Mouse (Mus musculus): ENCODE results near the gene Tspan4. TPM values are rescaled to one million over a fixed set of nuclear protein-coding genes. Genes with fewer than 3 reads are reported as not detected.

The Tspan4 gene
- polyA plus RNA-seq, 1 experiment = 95.5 TPM

DNA sequence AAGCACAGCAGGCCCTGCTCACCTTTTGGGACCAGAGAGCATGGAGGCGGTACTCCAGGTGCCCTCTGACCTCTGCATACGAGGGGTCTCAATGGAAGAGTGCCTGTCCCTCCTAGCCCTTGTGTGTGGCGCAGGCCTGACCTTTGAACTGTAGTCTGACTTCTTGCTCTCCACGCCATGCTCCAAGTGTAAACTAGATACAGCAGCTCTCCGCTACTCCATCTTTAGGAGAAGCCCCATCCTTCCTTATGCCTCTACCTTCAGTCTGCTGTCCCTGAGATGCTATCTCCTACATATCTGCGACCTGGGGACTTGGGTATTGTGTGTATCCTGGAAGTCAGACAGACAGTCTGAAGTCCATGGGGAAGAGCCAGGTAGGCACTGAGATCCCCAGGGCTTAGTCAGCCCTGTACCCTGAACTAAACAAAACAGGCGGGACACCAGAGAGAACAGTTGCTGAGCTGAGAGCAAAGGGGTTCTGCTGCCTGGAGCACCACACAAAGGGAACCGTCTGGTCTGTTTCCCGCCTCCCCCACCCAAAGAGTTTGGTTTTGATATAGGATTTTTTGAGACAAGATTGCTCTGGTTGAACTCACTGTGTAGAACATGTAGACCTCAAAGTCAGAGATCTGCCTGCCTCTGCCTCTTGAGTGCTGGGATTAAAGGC lies 39.1 kb upstream of the Tspan4 start:
- Histone ChIP-seq H3K27me3 (ENCODE audit: control insufficient read depth, insufficient read depth, insufficient read length) (no peaks in the 10 kb centered on the region), H3K4me3 (peak overlapping the region; percentile 60), H3K36me3 (ENCODE audit: control insufficient read depth, insufficient read depth) (no peaks in the 10 kb centered on the region), H3K4me2 (ENCODE audit: low read depth) (peak overlapping the region; percentile 97), H3K79me2 (ENCODE audit: control insufficient read depth, insufficient read depth) (peaks cover 12% of the 10 kb centered on the region), H3ac (ENCODE audit: control insufficient read depth, insufficient read length) (no peak overlapping the region)
- no peak for TF ChIP-seq POLR2AphosphoS2 (IDR thresholded peaks at IDR 0.05; ENCODE audit: insufficient read length, low read depth)
- TF ChIP-seq CEBPB (IDR thresholded peaks at IDR 0.05; ENCODE audit: insufficient read depth, poor library complexity, severe bottlenecking) = no peak
- no peak for TF ChIP-seq E2F4 (IDR thresholded peaks at IDR 0.05; ENCODE audit: insufficient read depth)
- no peak for TF ChIP-seq TCF12 (IDR thresholded peaks at IDR 0.05; ENCODE audit: insufficient read depth, poor library complexity, severe bottlenecking)
- no peak for TF ChIP-seq USF1 (IDR thresholded peaks at IDR 0.05; ENCODE audit: low read depth)
- TF ChIP-seq MYOG (IDR thresholded peaks at IDR 0.05; ENCODE audit: control insufficient read depth in 1 of 3, insufficient read depth in 1 of 3, insufficient read length in 2 of 3, low read depth in 2 of 3) = no peak
- TF ChIP-seq TCF3 (IDR thresholded peaks at IDR 0.05; ENCODE audit: insufficient read length, low read depth) = no peak
- no peak for TF ChIP-seq POLR2A (IDR thresholded peaks at IDR 0.05; ENCODE audit: insufficient read length, low read depth)
- TF ChIP-seq REST (IDR thresholded peaks at IDR 0.05; ENCODE audit: insufficient read depth, insufficient read length) = no peak
- TF ChIP-seq MYOD1 (IDR thresholded peaks at IDR 0.05; ENCODE audit: control insufficient read depth in 1 of 3, insufficient read length in 2 of 3, low read depth in 2 of 3) = no peak
- no peak for TF ChIP-seq SRF (IDR thresholded peaks at IDR 0.05; ENCODE audit: control insufficient read depth, insufficient read length, low read depth)
- TF ChIP-seq MAX (IDR thresholded peaks at IDR 0.05; ENCODE audit: low read depth) = no peak

DNA sequence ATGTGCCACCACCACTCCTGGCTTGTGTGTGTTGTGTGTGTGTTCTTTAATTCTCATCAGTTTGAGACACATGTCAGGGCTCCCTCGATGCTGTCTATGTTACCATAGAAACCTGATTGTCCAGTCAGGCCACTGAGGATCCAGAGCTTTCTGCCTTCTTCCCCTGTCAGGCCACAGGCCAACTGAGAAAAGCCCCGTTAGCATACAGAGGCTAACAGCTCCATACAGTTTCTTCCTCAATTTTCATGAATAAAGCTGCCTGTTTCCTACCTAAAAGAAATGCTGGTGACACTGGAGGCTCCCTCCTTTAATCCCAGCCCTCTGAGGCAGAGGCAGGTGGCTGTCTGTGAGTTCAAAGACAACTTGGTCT lies 38.5 kb upstream of the Tspan4 start:
- H3K36me3 ChIP-seq (ENCODE audit: control insufficient read depth, insufficient read depth) = no peaks in the 10 kb centered on the region

DNA sequence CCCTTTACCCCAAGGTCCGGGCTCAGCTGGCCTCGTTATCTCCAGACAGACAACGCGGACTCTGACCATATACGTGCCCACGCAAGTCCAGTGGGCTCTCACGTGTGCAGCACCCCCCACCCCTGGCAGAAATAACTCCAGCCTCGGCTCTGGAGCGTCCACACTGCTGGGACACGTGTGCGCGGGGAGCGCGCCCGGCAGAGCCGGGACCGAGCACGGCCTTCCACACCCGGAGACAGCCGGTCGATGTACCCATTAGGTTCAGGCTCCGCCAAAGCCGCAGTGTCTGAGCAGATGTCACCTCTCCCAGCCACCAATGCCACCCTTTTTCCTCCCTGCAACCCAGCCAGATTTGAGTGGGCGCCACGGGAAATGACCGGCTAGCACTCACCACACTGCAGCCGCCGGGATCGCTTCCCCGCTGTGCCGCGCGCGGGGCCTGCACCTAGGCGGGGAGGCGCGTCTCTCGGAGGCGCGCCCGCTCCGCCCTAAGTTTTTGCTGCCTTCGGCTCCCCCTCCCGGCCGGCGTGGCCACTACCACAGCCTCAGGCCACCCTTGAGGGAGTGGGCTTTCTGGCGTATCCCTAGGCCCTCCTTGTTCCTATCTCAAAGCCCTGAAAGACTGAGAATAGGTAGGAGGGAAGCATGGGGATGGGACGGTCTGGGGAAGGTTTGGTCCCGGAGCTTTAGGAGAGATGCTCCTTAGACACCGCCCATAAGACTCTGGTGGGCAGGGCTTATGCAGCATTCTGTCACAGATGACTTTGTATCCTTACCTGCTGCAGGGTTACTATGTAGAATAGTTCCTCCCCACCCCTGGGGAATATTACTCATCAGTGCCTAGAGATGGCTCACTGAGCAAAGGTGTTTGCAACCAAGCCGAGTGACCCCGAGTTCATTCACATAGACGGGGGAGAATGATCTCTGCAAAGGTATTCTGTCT lies 37.6 kb upstream of the Tspan4 start, which contains the start of gene Slc25a22:
Gene Slc25a22 (minus strand): TSS at position 715 of the 943 bp plus-strand sequence.
- no peak for TF ChIP-seq MYOG (IDR thresholded peaks at IDR 0.05; ENCODE audit: control insufficient read depth in 1 of 3, insufficient read depth in 1 of 3, insufficient read length in 2 of 3, low read depth in 2 of 3)
- TF ChIP-seq REST (IDR thresholded peaks at IDR 0.05; ENCODE audit: insufficient read depth, insufficient read length) = no peak
- no peak for TF ChIP-seq SRF (IDR thresholded peaks at IDR 0.05; ENCODE audit: control insufficient read depth, insufficient read length, low read depth)
- TF ChIP-seq MYOD1 (IDR thresholded peaks at IDR 0.05; ENCODE audit: control insufficient read depth in 1 of 3, insufficient read length in 2 of 3, low read depth in 2 of 3) = peak in 1 of 3 experiments; percentile 1
- TF ChIP-seq POLR2AphosphoS2 (IDR thresholded peaks at IDR 0.05; ENCODE audit: insufficient read length, low read depth) = peak; percentile 92
- TF ChIP-seq TCF12 (IDR thresholded peaks at IDR 0.05; ENCODE audit: insufficient read depth, poor library complexity, severe bottlenecking) = no peak
- TF ChIP-seq MAX (IDR thresholded peaks at IDR 0.05; ENCODE audit: low read depth) = no peak
- peak; percentile 18 for TF ChIP-seq E2F4 (IDR thresholded peaks at IDR 0.05; ENCODE audit: insufficient read depth)
- TF ChIP-seq CEBPB (IDR thresholded peaks at IDR 0.05; ENCODE audit: insufficient read depth, poor library complexity, severe bottlenecking) = no peak
- TF ChIP-seq USF1 (IDR thresholded peaks at IDR 0.05; ENCODE audit: low read depth) = no peak
- TF ChIP-seq TCF3 (IDR thresholded peaks at IDR 0.05; ENCODE audit: insufficient read length, low read depth) = no peak
- TF ChIP-seq POLR2A (IDR thresholded peaks at IDR 0.05; ENCODE audit: insufficient read length, low read depth) = peak; percentile 78
- Histone ChIP-seq H3ac (ENCODE audit: control insufficient read depth, insufficient read length) (peak within 1 kb of the TSS; percentile 30), H3K4me3 (peak within 1 kb of the TSS; percentile 60), H3K4me2 (ENCODE audit: low read depth) (peak within 1 kb of the TSS; percentile 97), H3K79me2 (ENCODE audit: control insufficient read depth, insufficient read depth) (peaks cover 12% of the 10 kb centered on the region), H3K36me3 (ENCODE audit: control insufficient read depth, insufficient read depth) (no peaks in the 10 kb centered on the region), H3K27me3 (ENCODE audit: control insufficient read depth, insufficient read depth, insufficient read length) (no peaks in the 10 kb centered on the region)

More for the DNA sequence above, 38.5 kb upstream of the Tspan4 start:
- Histone ChIP-seq H3ac (ENCODE audit: control insufficient read depth, insufficient read length) (peak overlapping the region; percentile 30), H3K27me3 (ENCODE audit: control insufficient read depth, insufficient read depth, insufficient read length) (no peaks in the 10 kb centered on the region), H3K4me2 (ENCODE audit: low read depth) (peak overlapping the region; percentile 97), H3K4me3 (peak overlapping the region; percentile 60), H3K79me2 (ENCODE audit: control insufficient read depth, insufficient read depth) (peaks cover 12% of the 10 kb centered on the region)
- TF ChIP-seq TCF12 (IDR thresholded peaks at IDR 0.05; ENCODE audit: insufficient read depth, poor library complexity, severe bottlenecking) (no peak), POLR2AphosphoS2 (IDR thresholded peaks at IDR 0.05; ENCODE audit: insufficient read length, low read depth) (no peak), CEBPB (IDR thresholded peaks at IDR 0.05; ENCODE audit: insufficient read depth, poor library complexity, severe bottlenecking) (no peak), USF1 (IDR thresholded peaks at IDR 0.05; ENCODE audit: low read depth) (no peak), POLR2A (IDR thresholded peaks at IDR 0.05; ENCODE audit: insufficient read length, low read depth) (no peak), E2F4 (IDR thresholded peaks at IDR 0.05; ENCODE audit: insufficient read depth) (no peak), MYOD1 (IDR thresholded peaks at IDR 0.05; ENCODE audit: control insufficient read depth in 1 of 3, insufficient read length in 2 of 3, low read depth in 2 of 3) (no peak), MYOG (IDR thresholded peaks at IDR 0.05; ENCODE audit: control insufficient read depth in 1 of 3, insufficient read depth in 1 of 3, insufficient read length in 2 of 3, low read depth in 2 of 3) (no peak), TCF3 (IDR thresholded peaks at IDR 0.05; ENCODE audit: insufficient read length, low read depth) (no peak), MAX (IDR thresholded peaks at IDR 0.05; ENCODE audit: low read depth) (no peak), REST (IDR thresholded peaks at IDR 0.05; ENCODE audit: insufficient read depth, insufficient read length) (no peak), SRF (IDR thresholded peaks at IDR 0.05; ENCODE audit: control insufficient read depth, insufficient read length, low read depth) (no peak)

Data from myocyte (in vitro differentiated cells).